ENCODE assay signal across 8 mouse cellular contexts in the genomic region with DNA sequence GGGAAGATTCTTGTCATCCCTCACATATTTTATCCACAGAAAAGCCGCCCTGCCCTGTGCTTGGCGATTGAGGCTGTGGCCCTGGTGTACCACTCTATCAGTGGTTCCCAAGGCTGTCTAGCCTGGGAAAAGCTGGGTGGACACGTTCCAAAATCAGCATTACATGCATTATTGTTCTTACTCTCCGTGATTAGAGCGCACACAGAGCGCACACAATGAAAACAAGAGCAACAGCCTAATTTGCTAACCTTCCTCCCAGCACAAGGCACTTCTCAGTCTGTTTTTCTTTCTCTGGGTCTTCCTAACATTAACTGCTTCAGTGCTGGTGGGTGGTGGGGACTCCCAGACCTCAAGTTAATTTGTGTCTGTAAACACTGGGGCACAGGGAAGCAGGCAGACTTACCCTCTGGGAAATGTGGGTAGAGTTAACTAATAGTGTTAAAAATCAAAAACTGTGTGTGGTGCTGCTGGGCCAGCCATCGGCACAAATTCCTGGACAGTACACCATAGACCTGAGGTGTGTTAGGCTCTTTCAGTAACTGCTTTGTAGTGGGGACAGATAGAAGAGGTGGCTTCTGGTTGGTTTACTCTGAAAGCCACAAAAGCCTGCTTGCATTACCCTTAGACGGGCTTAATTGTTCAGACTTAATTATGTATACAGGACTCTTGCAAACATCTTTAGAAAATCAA.
DNase-seq lines count a peak whose midpoint lies in the region; ATAC-seq lines count a peak whose summit lies in the region.

No protein-coding gene starts in this region.

- H3K9ac ChIP-seq in limb, embryonic 12.5 days (replicated peaks): no peak overlapping the region
- no peak overlapping the region for H3K9ac ChIP-seq in neural tube, embryonic 14.5 days (replicated peaks; ENCODE audit: low read depth, low read length)

- peak overlapping the region; percentile 77 for H3K27ac ChIP-seq in heart, embryonic 10.5 days
- H3K27ac ChIP-seq in limb, embryonic 12.5 days: peak overlapping the region; percentile 50; the same call in 1 of the 2 replicates
- no peak overlapping the region; the same call in 1 of the 2 replicates for H3K27ac ChIP-seq in neural tube, embryonic 14.5 days (ENCODE audit: low read depth, low read length)

- DNase-seq in 3T3-L1 (ENCODE audit: low read depth, low spot score): peak; percentile 25
- peak; percentile 41 for DNase-seq in adipocyte (ENCODE audit: low spot score)
- DNase-seq in heart, embryonic 10.5 days (ENCODE audit: low spot score): peak; percentile 84
- no peak for DNase-seq in gastrocnemius, adult 18-20 months (ENCODE audit: low spot score)
- no peak for DNase-seq in left cerebral cortex, adult 18-20 months (ENCODE audit: low spot score in 2 of 2)

- H3K4me2 ChIP-seq in limb, embryonic 12.5 days: peak overlapping the region; percentile 53
- H3K4me2 ChIP-seq in neural tube, embryonic 14.5 days (ENCODE audit: low read depth, low read length): peak overlapping the region; percentile 43

- no peaks in the 10 kb centered on the region for H3K27me3 ChIP-seq in heart, embryonic 10.5 days (ENCODE audit: insufficient read depth, poor library complexity, severe bottlenecking)
- 0 out of 2 replicates have a peak, but pooled peaks cover 8% of the 10 kb centered on the region for H3K27me3 ChIP-seq in limb, embryonic 12.5 days
- H3K27me3 ChIP-seq in neural tube, embryonic 14.5 days (ENCODE audit: control insufficient read depth, insufficient read depth, low read length): no peaks in the 10 kb centered on the region

- H3K9me3 ChIP-seq in heart, embryonic 10.5 days: no peaks in the 10 kb centered on the region
- no peaks in the 10 kb centered on the region for H3K9me3 ChIP-seq in limb, embryonic 12.5 days
- no peaks in the 10 kb centered on the region for H3K9me3 ChIP-seq in neural tube, embryonic 14.5 days (ENCODE audit: control insufficient read depth, low read length)

- 7% methylated on average over 8 of the region's 8 CpGs for WGBS in heart, embryonic 10.5 days
- WGBS in limb, embryonic 12.5 days: 4% methylated on average over 8 of the region's 8 CpGs
- 1% methylated on average over 8 of the region's 8 CpGs for WGBS in neural tube, embryonic 14.5 days

- H3K4me3 ChIP-seq in heart, embryonic 10.5 days: peak overlapping the region; percentile 37
- peak overlapping the region; percentile 23 for H3K4me3 ChIP-seq in limb, embryonic 12.5 days (replicated peaks)
- H3K4me3 ChIP-seq in neural tube, embryonic 14.5 days (ENCODE audit: low read depth, low read length): peak overlapping the region; percentile 17

- H3K4me1 ChIP-seq in heart, embryonic 10.5 days: peaks cover 7% of the 10 kb centered on the region
- H3K4me1 ChIP-seq in limb, embryonic 12.5 days (replicated peaks): peaks cover 17% of the 10 kb centered on the region
- peaks cover 5% of the 10 kb centered on the region for H3K4me1 ChIP-seq in neural tube, embryonic 14.5 days (ENCODE audit: control insufficient read depth, insufficient read depth, low read length)

- no peaks in the 10 kb centered on the region for H3K36me3 ChIP-seq in heart, embryonic 10.5 days
- H3K36me3 ChIP-seq in limb, embryonic 12.5 days: no peaks in the 10 kb centered on the region
- H3K36me3 ChIP-seq in neural tube, embryonic 14.5 days (ENCODE audit: control insufficient read depth, insufficient read depth, low read length): no peaks in the 10 kb centered on the region

- peak; percentile 42; the same call in 1 of the 2 replicates for ATAC-seq in limb, embryonic 12.5 days (ENCODE audit: insufficient number of reproducible peaks, insufficient read depth, low FRiP score, low TSS enrichment, low read depth)
- ATAC-seq in neural tube, embryonic 14.5 days (ENCODE audit: low read depth): peak; percentile 91
- no peak for ATAC-seq in inflammation-experienced regulatory T-cells, adult 6 months

Comparison
In these comparisons a context has a peak if more than half of its experiments do, and no peak if none do; other contexts are left out.
1. DNase-seq: peak in 3T3-L1 (single experiment), adipocyte (single experiment) and heart, embryonic 10.5 days (single experiment); none in gastrocnemius, adult 18-20 months (single experiment) and left cerebral cortex, adult 18-20 months (0 of 2).
2. Peak in every context shown above with its lines, with median percentiles within 50 percentile points of each other: H3K4me3 ChIP-seq.